Mouse (Mus musculus) heart, embryonic 14.5 days (tissue): Measurements from ENCODE around the gene Hoga1. TPM values are rescaled to one million over a fixed set of nuclear protein-coding genes. Genes with fewer than 3 reads are reported as not detected.
"Not testable (repeated sequence)": the region's sequence is repeated elsewhere in the genome, so short reads cannot be mapped to it uniquely, and the experiment has no call there.

Experiments
- ATAC-seq: fragments of 200-750 bp; cut with Nextera tagmentation; 2 replicates; pipeline ENCODE4 v1.8.0; 2017; ENCODE audit warnings: low read depth, moderate TSS enrichment; ENCODE audit not compliant: insufficient number of reproducible peaks, insufficient read depth, low FRiP score
- H3K27ac ChIP-seq, 2 experiments: fragments of 200-500 bp in 1 of 2; fragments of 300-500 bp in 1 of 2; sonication (generic) in 1 of 2; replicated peaks in 1 of 2; 2 replicates each; pipeline ENCODE4 v1.5.1; 2012 to 2014; ENCODE audit warnings: low read depth in 2 of 2, low read length in 2 of 2, control low read depth in 1 of 2, mild to moderate bottlenecking in 1 of 2, mixed read lengths in 1 of 2; ENCODE audit not compliant: control insufficient read depth in 1 of 2, insufficient read depth in 1 of 2
- H3K27me3 ChIP-seq: fragments of 300-500 bp; sonication (generic); 2 replicates; pipeline ENCODE4 v1.6.1; 2014; ENCODE audit warnings: mild to moderate bottlenecking, low read length, control low read depth; ENCODE audit not compliant: control insufficient read depth, insufficient read depth
- H3K36me3 ChIP-seq: fragments of 300-500 bp; sonication (generic); 2 replicates; pipeline ENCODE4 v1.6.1; 2014; ENCODE audit warnings: mild to moderate bottlenecking, control low read depth, low read length, mixed read lengths; ENCODE audit not compliant: control insufficient read depth, insufficient read depth
- H3K4me1 ChIP-seq, 2 experiments: fragments of 200-500 bp in 1 of 2; fragments of 300-500 bp in 1 of 2; sonication (generic) in 1 of 2; 2 replicates each; pipeline ENCODE4 v1.6.1; 2012 to 2014; ENCODE audit warnings: low read length in 2 of 2, control low read depth in 1 of 2, mixed read lengths in 1 of 2; ENCODE audit not compliant: control insufficient read depth in 2 of 2, insufficient read depth in 2 of 2
- H3K4me2 ChIP-seq: fragments of 300-500 bp; sonication (generic); 2 replicates; pipeline ENCODE4 v1.6.1; 2014; ENCODE audit warnings: mild to moderate bottlenecking, low read length
- H3K4me3 ChIP-seq, 2 experiments: fragments of 200-500 bp in 1 of 2; fragments of 300-500 bp in 1 of 2; sonication (generic) in 1 of 2; 2 replicates each; pipeline ENCODE4 v1.5.1; 2012 to 2014; ENCODE audit warnings: low read length in 2 of 2, mild to moderate bottlenecking in 2 of 2, control low read depth in 1 of 2, low read depth in 1 of 2, moderate library complexity in 1 of 2; ENCODE audit not compliant: control insufficient read depth in 1 of 2, insufficient read depth in 1 of 2
- H3K9ac ChIP-seq: fragments of 300-500 bp; sonication (generic); 2 replicates; pipeline ENCODE4 v1.6.1; 2014; ENCODE audit warnings: mild to moderate bottlenecking, low read length
- H3K9me3 ChIP-seq: fragments of 300-500 bp; sonication (generic); 2 replicates; pipeline ENCODE4 v1.6.1; 2016; ENCODE audit warnings: low read length, control low read depth; ENCODE audit not compliant: control insufficient read depth
- WGBS: fragments of 180-500 bp; shearing (Covaris S2); extraction: QIAGEN DNeasy Blood & Tissue Kit; methylation state at CpG from one replicate; pipeline ENCODE4 v1.1.7; 2014; 5-methylcytosine and 5-hydroxymethylcytosine counted together
- polyA plus RNA-seq: library from polyadenylated mRNA; unstranded; fragments of >200 nt; fragmentation: Nextera tagmentation; extraction: Ambion mirVana; gene quantifications from 2 replicates; pipeline ENCODE4 v1.2.1, GENCODE M21; 2014

Hoga1 gene
- polyA plus RNA-seq, 1 experiment from 2014 or later: 0.76 TPM

DNA sequence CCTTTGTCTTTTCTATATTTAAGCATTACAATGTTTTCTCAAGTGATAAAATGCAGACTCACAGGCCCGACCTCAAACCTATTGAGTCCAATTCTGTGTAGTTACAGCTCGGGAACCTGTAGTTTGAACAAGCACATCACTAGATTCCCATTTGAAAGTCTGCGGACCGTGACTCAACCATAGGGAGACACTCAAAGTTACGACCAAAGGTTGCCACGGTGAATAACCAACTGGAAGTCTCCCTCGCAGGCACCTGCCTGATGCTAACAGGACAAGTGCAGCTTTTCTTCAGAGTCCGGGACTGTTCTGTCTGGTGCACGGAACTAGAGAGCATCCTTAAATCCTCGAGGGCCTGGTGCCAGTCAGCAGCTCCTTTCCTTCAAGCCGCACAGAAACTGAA lies 35.1 kb downstream of the Hoga1 start:
- ATAC-seq: no peak
- Histone ChIP-seq H3K4me2 (no peak overlapping the region), H3K4me3 (no peak overlapping the region), H3K27me3 (no peaks in the 10 kb centered on the region), H3K9ac (no peak overlapping the region), H3K27ac (no peak overlapping the region), H3K4me1 (peaks cover 0 to under 1% of the 10 kb centered on the region in 2 experiments; a peak in 1 of 4 replicates), H3K9me3 (no peaks in the 10 kb centered on the region), H3K36me3 (peaks cover 8% of the 10 kb centered on the region; the same call in 1 of the 2 replicates)
- WGBS: 77% methylated on average over 11 of the region's 11 CpGs

DNA sequence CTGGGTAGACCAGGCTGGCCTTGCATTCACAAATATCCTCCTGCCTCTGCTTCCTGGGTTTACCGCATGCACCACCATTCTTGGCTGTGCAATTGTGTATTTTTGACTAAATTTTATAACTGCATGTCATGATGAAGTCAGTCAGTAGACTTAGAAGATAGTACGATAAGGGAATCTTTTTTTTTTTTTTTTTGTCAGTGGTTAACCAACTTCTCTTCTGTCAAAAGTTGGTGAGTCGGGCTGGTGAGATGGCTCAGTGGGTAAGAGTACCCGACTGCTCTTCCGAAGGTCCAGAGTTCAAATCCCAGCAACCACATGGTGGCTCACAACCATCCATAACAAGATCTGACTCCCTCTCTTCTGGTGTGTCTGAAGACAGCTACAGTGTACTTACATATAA lies 36.2 kb downstream of the Hoga1 start:
- not testable (repeated sequence) for H3K4me2 ChIP-seq, H3K4me1 ChIP-seq, ATAC-seq, H3K4me3 ChIP-seq, H3K9me3 ChIP-seq, H3K27me3 ChIP-seq, H3K27ac ChIP-seq, H3K36me3 ChIP-seq, H3K9ac ChIP-seq
- WGBS: 87% methylated on average over 5 of the region's 5 CpGs

DNA sequence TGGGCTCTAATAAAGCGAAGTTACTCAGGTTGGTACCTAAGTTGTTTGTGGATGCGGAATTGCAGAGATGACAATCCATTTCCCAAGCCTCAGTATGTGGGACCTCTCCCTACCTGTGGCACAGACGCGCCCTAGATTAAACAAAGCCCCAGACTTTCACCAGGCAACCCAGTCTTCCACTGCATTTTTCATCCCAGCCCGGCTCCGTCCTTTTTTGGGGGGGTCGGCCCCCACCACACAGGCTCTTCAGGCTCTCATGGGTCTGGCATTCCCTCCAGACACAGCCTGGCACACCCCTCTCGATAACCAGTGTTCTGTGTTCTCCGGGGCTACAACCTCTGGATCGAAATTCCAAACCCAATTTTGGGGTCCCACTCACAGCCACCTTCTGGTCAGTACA lies 40.3 kb downstream of the Hoga1 start:
- 7% methylated on average over 10 of the region's 10 CpGs for WGBS
- no peak for ATAC-seq
- no peak overlapping the region for H3K27ac ChIP-seq

DNA sequence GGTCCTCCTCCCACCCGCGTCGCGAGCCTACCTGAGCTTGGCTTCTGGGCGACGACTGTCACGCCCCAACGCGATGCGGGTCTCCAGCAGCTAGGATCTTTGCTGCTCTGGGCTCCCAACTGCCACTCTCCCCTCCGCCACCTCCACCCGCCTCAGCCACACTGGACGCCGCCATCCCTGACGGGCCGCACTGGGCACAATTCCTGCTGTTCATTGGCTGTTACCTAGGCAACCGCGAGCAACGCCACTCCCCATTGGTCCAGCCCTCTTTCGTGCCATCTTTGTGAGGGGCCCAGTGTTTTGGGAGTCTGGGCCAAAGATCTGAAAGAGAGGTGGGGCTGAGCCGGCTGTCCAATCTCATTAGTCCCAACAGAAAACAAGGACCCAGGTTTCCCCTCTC lies 40.8 kb downstream of the Hoga1 start, which contains the start of gene Morn4:
Morn4 (minus strand) TSS at position 192 of the 400 bp plus-strand sequence.
- Histone ChIP-seq H3K27ac (no peak within 1 kb of the TSS), H3K9ac (peak within 1 kb of the TSS; percentile 77), H3K4me1 (peaks cover 9 to 14% of the 10 kb centered on the region in 2 experiments), H3K27me3 (no peaks in the 10 kb centered on the region), H3K36me3 (no peaks in the 10 kb centered on the region), H3K9me3 (no peaks in the 10 kb centered on the region), H3K4me3 (peak within 1 kb of the TSS; percentile 68 to 79), H3K4me2 (peak within 1 kb of the TSS; percentile 89)
- under 1% methylated on average over 21 of the region's 21 CpGs for WGBS
- ATAC-seq: 0 out of 2 replicates have a peak, but pooled peaks have one; percentile 33

More for the DNA sequence above, 40.3 kb downstream of the Hoga1 start:
- Histone ChIP-seq H3K36me3 (no peaks in the 10 kb centered on the region), H3K9me3 (no peaks in the 10 kb centered on the region), H3K27me3 (no peaks in the 10 kb centered on the region), H3K4me2 (peak overlapping the region; percentile 89), H3K9ac (peak overlapping the region; percentile 77), H3K4me1 (peaks cover 9 to 12% of the 10 kb centered on the region in 2 experiments), H3K4me3 (peak overlapping the region; percentile 68 to 79)

DNA sequence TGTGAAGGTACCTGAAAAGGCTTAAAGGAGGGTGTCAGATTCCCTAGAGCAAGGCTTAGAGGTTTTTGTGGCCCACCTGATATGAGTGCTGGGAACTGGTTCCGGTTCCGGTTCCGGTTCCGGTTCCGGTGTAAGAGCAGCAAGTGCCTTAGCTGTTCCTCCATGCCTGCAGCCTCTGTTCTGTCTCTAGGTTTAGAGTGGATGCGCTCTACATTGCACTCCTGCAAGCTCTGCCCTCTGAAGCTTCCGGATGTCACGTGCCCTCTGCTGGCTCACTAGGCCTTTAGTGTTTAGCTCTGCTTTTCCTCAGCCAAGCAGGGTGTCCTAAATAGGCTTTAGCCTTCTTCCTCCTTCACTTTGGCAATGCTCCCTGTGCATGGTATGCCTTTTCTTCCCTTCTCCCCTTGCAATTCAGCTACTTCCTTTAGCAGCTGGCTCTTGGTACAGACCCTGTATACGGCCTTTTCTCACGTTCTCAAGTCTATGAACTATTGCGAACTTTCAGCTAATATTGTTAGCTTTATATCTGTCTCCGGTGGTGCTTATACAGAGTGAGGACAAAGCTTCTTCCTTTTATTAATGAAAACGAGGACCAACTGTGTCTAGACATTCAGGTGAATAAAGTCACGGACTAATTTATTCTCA lies 43.8 kb downstream of the Hoga1 start:
- Histone ChIP-seq H3K36me3 (peaks cover 6% of the 10 kb centered on the region), H3K9me3 (no peaks in the 10 kb centered on the region), H3K4me1 (peaks cover 12 to 22% of the 10 kb centered on the region in 2 experiments), H3K9ac (peak overlapping the region; percentile 64), H3K4me2 (peak overlapping the region; percentile 75), H3K27me3 (no peaks in the 10 kb centered on the region), H3K27ac (peak overlapping the region; percentile 86 to 90), H3K4me3 (peak overlapping the region; percentile 11 to 91)
- 18% methylated on average over 14 of the region's 14 CpGs for WGBS
- no peak for ATAC-seq

DNA sequence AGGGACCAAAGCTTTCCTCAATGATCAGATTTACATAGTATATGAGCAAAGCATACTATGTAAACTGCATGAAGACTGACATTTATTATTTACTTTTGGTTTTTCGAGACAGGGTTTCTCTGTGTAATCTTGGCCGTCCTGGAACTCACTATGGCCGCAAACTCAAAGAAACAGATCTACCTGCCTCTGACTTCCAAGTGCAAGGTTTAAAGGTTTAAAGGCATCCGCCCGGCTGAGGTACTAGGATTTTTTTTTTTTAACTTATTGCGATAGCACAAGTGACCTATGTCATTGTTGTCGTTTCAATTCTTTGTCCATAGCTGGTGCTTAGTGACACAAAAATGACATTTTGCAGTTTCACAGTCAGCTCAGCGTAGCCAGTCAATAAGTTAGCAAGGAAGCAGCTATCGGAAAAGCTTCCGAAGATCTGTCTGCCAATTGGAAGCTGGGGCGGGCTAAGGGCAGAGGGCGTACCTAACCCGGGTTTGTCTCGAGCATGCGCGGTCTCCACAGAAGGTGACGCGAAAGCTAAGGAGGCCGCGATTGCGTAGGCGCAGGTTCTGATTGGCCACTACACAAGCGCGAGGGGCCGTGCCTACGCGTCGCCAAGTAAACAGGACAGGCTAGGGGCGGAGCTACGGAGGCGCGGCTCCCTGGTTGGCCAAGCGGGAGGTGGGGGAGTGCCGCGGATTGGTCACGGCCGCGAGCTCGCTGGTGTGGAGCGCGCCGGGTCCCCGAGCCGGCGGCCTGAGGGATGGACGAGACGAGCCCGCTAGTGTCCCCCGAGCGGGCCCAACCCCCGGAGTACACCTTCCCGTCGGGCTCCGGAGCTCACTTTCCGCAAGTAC lies 44.6 kb downstream of the Hoga1 start, which contains the start of gene Pi4k2a:
Pi4k2a (plus strand) TSS at position 723 of the 848 bp plus-strand sequence.
- Histone ChIP-seq H3K36me3 (peaks cover 6% of the 10 kb centered on the region), H3K9me3 (no peaks in the 10 kb centered on the region), H3K9ac (peak within 1 kb of the TSS; percentile 83), H3K4me3 (peak within 1 kb of the TSS; percentile 83 to 91), H3K27ac (peak within 1 kb of the TSS; percentile 86 to 93), H3K4me1 (peaks cover 12 to 22% of the 10 kb centered on the region in 2 experiments), H3K27me3 (no peaks in the 10 kb centered on the region), H3K4me2 (peak within 1 kb of the TSS; percentile 83)
- ATAC-seq: peak; percentile 99
- under 1% methylated on average over 49 of the region's 55 CpGs for WGBS

DNA sequence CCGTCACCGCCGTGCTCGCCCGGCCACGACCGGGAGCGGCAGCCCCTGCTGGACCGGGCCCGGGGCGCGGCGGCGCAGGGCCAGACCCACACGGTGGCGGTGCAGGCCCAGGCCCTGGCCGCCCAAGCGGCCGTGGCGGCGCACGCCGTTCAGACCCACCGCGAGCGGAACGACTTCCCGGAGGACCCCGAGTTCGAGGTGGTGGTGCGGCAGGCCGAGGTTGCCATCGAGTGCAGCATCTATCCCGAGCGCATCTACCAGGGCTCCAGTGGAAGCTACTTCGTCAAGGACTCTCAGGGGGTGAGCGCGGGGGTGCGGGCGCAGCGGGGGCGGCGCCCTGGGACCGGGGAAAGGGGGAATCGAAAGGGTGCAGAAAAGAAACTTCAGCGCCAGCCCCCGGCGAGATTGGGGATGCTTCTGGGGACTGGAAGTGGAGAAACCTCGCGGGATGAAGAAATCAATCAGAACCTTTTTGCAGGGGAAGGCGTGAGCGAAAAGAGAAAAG lies 45.3 kb downstream of the Hoga1 start:
- peak overlapping the region; percentile 83 to 91 for H3K4me3 ChIP-seq
- peak overlapping the region; percentile 76 to 93 for H3K27ac ChIP-seq
- ATAC-seq: peak; percentile 68
- under 1% methylated on average over 49 of the region's 52 CpGs for WGBS
- H3K27me3 ChIP-seq: no peaks in the 10 kb centered on the region
- H3K9ac ChIP-seq: peak overlapping the region; percentile 83
- H3K9me3 ChIP-seq: no peaks in the 10 kb centered on the region
- peaks cover 8% of the 10 kb centered on the region for H3K36me3 ChIP-seq
- peaks cover 11 to 19% of the 10 kb centered on the region in 2 experiments for H3K4me1 ChIP-seq
- peak overlapping the region; percentile 83 for H3K4me2 ChIP-seq
